Mouse (Mus musculus) heart, adult 18-20 months (tissue): ENCODE results near the gene Prim2. TPM values are rescaled to one million over a fixed set of nuclear protein-coding genes. Genes with fewer than 3 reads are reported as not detected.

Experiments used
- DNase-seq, 2 experiments: peaks; one replicate each; pipeline ENCODE4 v3.0.0; 2021 to 2022; ENCODE audit warnings: mixed read lengths in 1 of 2
- total RNA-seq, 2 experiments: library from RNA; stranded (reverse); gene quantifications; 2 replicates each; pipeline ENCODE4 v1.2.3; 2021

The Prim2 gene
- total RNA-seq, 2 experiments from 2014 or later, result 1.7 to 2.8 TPM

DNA sequence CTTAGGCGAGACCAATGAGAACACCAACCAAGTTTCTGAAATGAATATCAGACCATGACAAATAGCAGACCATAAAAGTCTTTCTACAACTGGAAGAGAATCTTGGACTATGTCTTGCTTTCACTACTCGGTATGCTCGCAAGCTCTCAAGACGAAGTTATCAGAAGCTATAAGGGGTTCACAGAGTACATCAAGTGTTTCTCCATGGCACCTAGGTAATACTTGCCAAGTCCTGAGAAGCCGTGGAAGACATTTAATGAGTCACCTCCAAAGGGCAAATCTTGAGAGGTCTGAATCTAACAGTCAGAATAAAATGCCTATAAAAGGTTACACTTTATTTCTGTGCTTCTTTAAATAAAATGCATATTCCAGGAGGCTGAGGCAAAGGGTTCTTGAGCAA lies 181.2 kb downstream of the Prim2 start:
- DNase-seq, result no peak

DNA sequence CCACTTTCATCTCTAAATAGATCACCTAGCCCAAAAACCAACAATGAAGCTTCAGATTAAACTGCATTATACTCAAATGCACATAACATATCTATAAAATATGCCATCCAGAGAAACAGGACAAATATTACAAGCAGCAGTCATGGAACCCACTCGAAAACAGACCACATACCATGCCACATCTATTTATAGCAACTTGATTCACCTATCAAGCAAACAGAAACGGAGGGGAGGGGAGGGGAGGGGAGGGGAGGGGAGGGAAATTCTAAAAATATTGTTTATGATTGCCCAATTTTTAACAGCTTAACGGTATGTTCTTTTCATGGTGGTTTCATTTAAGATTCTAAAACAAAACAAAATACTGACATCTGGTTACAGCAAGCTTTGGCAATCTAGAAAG lies 185.8 kb downstream of the Prim2 start:
- no peak for DNase-seq

- DNase-seq, result no peak
Measured at GRCm38 (mm10) chr1:33480382-33480781, 189.2 kb downstream of the Prim2 start.

- no peak for DNase-seq
Measured at GRCm38 (mm10) chr1:33471069-33471468, 198.5 kb downstream of the Prim2 start.

- DNase-seq, result no peak
Measured at GRCm38 (mm10) chr1:33470222-33470621, 199.4 kb downstream of the Prim2 start.

GRCm38 (mm10) chr1:33464234-33464633 lies 205.4 kb downstream of the Prim2 start:
- DNase-seq, result no peak

GRCm38 (mm10) chr1:33460703-33461102 lies 208.9 kb downstream of the Prim2 start:
- no peak for DNase-seq

GRCm38 (mm10) chr1:33460262-33460661 lies 209.3 kb downstream of the Prim2 start:
- no peak for DNase-seq

DNA sequence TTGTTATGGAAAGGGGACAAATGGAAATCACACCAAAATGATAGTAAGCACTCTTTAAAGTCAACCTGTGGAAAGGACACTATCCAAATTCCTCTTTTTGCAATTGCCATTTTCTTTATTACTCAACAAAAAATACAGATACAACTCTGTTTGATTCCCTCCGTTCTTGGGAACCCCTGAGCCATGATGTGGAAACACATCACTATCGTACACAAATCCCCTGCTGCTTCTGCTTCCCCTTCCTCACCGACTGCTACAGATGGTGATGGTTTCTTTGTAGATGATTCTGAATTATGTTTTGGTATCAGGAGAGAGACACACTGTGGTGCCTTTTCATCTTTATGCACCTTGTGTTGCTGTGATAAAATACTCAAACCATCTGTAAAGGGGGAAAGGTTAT lies 210.6 kb downstream of the Prim2 start:
- no peak for DNase-seq

GRCm38 (mm10) chr1:33454251-33454650 lies 215.3 kb downstream of the Prim2 start:
- no peak for DNase-seq

DNA sequence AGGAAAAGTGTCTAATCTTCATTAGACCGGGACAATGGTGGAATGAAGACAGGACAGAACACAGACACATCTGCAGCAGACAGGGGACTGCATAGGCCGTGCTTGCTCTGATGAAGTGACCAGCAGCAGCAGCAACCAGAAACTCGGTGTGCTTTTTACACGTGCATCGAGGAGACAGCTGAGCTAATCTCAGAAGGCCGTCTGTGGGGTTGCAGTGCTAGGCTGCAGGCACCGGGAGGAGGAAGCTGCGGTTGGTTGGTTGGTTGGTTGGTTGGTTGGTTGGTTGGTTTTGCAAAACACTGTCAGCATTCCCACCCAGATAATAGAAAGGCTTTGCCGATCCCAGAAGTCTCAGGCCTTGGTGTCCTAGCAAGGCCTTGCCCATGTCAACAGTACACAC lies 216.3 kb downstream of the Prim2 start:
- DNase-seq, result no peak

DNA sequence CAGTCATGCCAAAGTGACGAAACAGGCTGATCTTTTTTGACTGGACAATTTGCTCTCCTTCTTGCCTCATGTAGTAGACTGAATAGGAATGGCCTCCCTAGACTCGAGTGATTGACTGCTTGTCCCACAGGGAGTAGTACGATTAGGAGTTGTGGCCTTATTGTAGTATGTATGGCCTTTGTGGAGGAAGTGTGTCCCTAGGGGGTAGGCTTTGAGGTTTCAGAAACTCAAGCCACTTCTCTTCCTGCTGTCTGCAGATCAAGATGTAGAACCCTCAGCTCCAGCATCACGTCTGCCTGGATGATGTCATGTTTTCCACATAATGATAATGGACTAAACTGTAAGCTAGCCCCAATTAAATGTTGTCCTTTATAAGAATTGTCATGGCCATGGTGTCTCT lies 222.4 kb downstream of the Prim2 start:
- DNase-seq, result no peak

DNA sequence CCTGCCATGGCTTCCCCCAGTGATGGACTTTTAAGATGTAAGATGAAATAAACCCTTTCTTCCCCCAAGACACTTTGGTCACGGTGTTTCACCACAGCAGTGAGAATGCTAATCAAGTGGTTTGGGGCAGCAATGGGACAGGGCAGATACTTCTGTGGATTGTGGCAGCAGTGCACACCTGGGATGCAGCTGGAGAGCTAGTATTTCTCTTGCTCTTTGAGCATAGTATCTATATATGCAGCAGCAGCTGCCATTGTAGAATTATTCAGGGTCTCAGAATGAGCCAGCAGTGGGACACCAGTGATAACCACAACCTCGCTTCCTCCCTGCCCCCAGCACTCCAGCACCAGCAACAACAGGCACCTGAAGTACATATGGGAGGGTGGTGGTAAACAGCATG lies 233.4 kb downstream of the Prim2 start:
- DNase-seq, result no peak

Other genes with a start within 250 kb of the Prim2 start
- 10 to 100 TPM in 1 of 2 experiments, 1 to 10 TPM in 1; 7.8 to 10.4 TPM for gene Rab23, start 50.1 kb upstream of the Prim2 start, total RNA-seq
- gene Bag2, start 88.0 kb upstream of the Prim2 start, total RNA-seq, result 10 to 100 TPM; 34.4 to 39.9 TPM
- gene Zfp451, start 144.8 kb upstream of the Prim2 start, total RNA-seq, result 10 to 100 TPM; 11.7 to 12.5 TPM
- 1 to 10 TPM; 1.9 to 2.0 TPM for gene Bend6, start 238.0 kb upstream of the Prim2 start, total RNA-seq
- 100 to 1,000 TPM; 378 TPM for gene Dst, start 238.4 kb upstream of the Prim2 start, total RNA-seq